Mouse (Mus musculus) small intestine, adult 2 months (tissue): Measurements from ENCODE around the gene Jund.

Experiments
- CTCF ChIP-seq: fragments of 200-500 bp; IDR thresholded peaks from 2 replicates; pipeline ENCODE4 v1.5.1; 2012; ENCODE audit warnings: low read depth, mild to moderate bottlenecking, control low read depth, inconsistent platforms, low read length, moderate library complexity, mixed read lengths; ENCODE audit not compliant: insufficient replicate concordance, insufficient read length; ENCODE audit errors: extremely low read depth
- POLR2A ChIP-seq: fragments of 200-500 bp; IDR thresholded peaks from 2 replicates; pipeline ENCODE4 v1.6.1; 2012; ENCODE audit warnings: low read depth, mild to moderate bottlenecking, control low read depth, inconsistent platforms, low read length, moderate library complexity

GRCm38 (mm10) chr8:70688136-70688535 lies 10.6 kb upstream of the Jund start:
- TF ChIP-seq CTCF (no peak), POLR2A (no peak)
